8 mouse cellular contexts compared by ENCODE assay signal in genomic region chr4:87368413-87369160, GRCm38 (mm10).
DNase-seq lines count a peak whose midpoint lies in the region; ATAC-seq and TF ChIP-seq lines count a peak whose summit lies in the region.

No protein-coding gene starts in this region.

- peak; percentile 1 for DNase-seq in 416B (ENCODE audit: low read depth)
- DNase-seq in embryo, embryonic 10.5 days (ENCODE audit: low spot score): peak; percentile 85
- peak; percentile 83 for DNase-seq in heart, embryonic 10.5 days (ENCODE audit: low spot score)
- DNase-seq in limb, embryonic 14.5 days (ENCODE audit: low spot score): peak; percentile 67

- H3K9ac ChIP-seq in kidney, embryonic 14.5 days (ENCODE audit: low read depth, low read length): peak overlapping the region; percentile 66
- H3K9ac ChIP-seq in limb, embryonic 14.5 days (ENCODE audit: low read depth, low read length, severe bottlenecking): peak overlapping the region; percentile 67
- peak overlapping the region; percentile 73 for H3K9ac ChIP-seq in midbrain, embryonic 13.5 days (replicated peaks)
- H3K9ac ChIP-seq in stomach, embryonic 16.5 days (ENCODE audit: low read length): peak overlapping the region; percentile 68

- TF ChIP-seq POLR2A in limb, embryonic 14.5 days (IDR thresholded peaks at IDR 0.05; ENCODE audit: borderline replicate concordance, extremely low read depth, insufficient read depth, insufficient read length): no peak

- H3K27ac ChIP-seq in heart, embryonic 10.5 days: peak overlapping the region; percentile 89
- H3K27ac ChIP-seq in kidney, embryonic 14.5 days (ENCODE audit: low read depth, low read length): peak overlapping the region; percentile 62; the same call in 1 of the 2 replicates
- H3K27ac ChIP-seq in limb, embryonic 14.5 days (replicated peaks; ENCODE audit: low read depth, low read length): peak overlapping the region; percentile 69
- H3K27ac ChIP-seq in midbrain, embryonic 13.5 days: peak overlapping the region; percentile 90
- peak overlapping the region; percentile 48 for H3K27ac ChIP-seq in stomach, embryonic 16.5 days (ENCODE audit: low read length)

- peak overlapping the region; percentile 78 for H3K4me2 ChIP-seq in kidney, embryonic 14.5 days (replicated peaks; ENCODE audit: low read depth, low read length)
- H3K4me2 ChIP-seq in limb, embryonic 14.5 days (replicated peaks; ENCODE audit: low read depth, low read length, severe bottlenecking): peak overlapping the region; percentile 65
- peak overlapping the region; percentile 62 for H3K4me2 ChIP-seq in midbrain, embryonic 13.5 days (replicated peaks)
- H3K4me2 ChIP-seq in stomach, embryonic 16.5 days (ENCODE audit: low read depth, low read length): peak overlapping the region; percentile 77

- no peaks in the 10 kb centered on the region for H3K9me3 ChIP-seq in heart, embryonic 10.5 days
- H3K9me3 ChIP-seq in kidney, embryonic 14.5 days (ENCODE audit: control insufficient read depth, low read length): no peaks in the 10 kb centered on the region
- no peaks in the 10 kb centered on the region for H3K9me3 ChIP-seq in limb, embryonic 14.5 days (ENCODE audit: control insufficient read depth, low read length)
- no peaks in the 10 kb centered on the region for H3K9me3 ChIP-seq in midbrain, embryonic 13.5 days
- no peaks in the 10 kb centered on the region for H3K9me3 ChIP-seq in stomach, embryonic 16.5 days (replicated peaks; ENCODE audit: control insufficient read depth, low read length)

- H3K4me3 ChIP-seq in heart, embryonic 10.5 days: peak overlapping the region; percentile 59
- H3K4me3 ChIP-seq in kidney, embryonic 14.5 days (ENCODE audit: low read length): peak overlapping the region; percentile 45
- H3K4me3 ChIP-seq in limb, embryonic 14.5 days (replicated peaks; ENCODE audit: low read length): peak overlapping the region; percentile 44
- H3K4me3 ChIP-seq in midbrain, embryonic 13.5 days (replicated peaks): peak overlapping the region; percentile 37
- H3K4me3 ChIP-seq in stomach, embryonic 16.5 days (replicated peaks; ENCODE audit: low read length): peak overlapping the region; percentile 50

- H3K4me1 ChIP-seq in heart, embryonic 10.5 days: peaks cover 33% of the 10 kb centered on the region
- peaks cover 15% of the 10 kb centered on the region for H3K4me1 ChIP-seq in kidney, embryonic 14.5 days (ENCODE audit: control insufficient read depth, insufficient read depth, low read length)
- H3K4me1 ChIP-seq in limb, embryonic 14.5 days (ENCODE audit: control insufficient read depth, insufficient read depth, low read length): peaks cover 22% of the 10 kb centered on the region
- peaks cover 32% of the 10 kb centered on the region for H3K4me1 ChIP-seq in midbrain, embryonic 13.5 days (replicated peaks)
- H3K4me1 ChIP-seq in stomach, embryonic 16.5 days (ENCODE audit: control insufficient read depth, insufficient read depth, low read length): peaks cover 13% of the 10 kb centered on the region; the same call in 1 of the 2 replicates

- WGBS in heart, embryonic 10.5 days: 9% methylated on average over 20 of the region's 20 CpGs
- 7% methylated on average over 20 of the region's 20 CpGs for WGBS in kidney, embryonic 14.5 days
- 6% methylated on average over 20 of the region's 20 CpGs for WGBS in limb, embryonic 14.5 days
- WGBS in midbrain, embryonic 13.5 days: 4% methylated on average over 20 of the region's 20 CpGs
- WGBS in stomach, embryonic 16.5 days: 12% methylated on average over 20 of the region's 20 CpGs

- peak; percentile 65 for ATAC-seq in activated CD4-positive, CD25-positive, alpha-beta regulatory T cell, adult 4 months
- peak; percentile 74 for ATAC-seq in kidney, embryonic 14.5 days (ENCODE audit: low FRiP score, low TSS enrichment)
- peak; percentile 71 for ATAC-seq in limb, embryonic 14.5 days (ENCODE audit: low FRiP score, low read depth)
- peak; percentile 88 for ATAC-seq in midbrain, embryonic 13.5 days
- peak; percentile 30; the same call in 1 of the 2 replicates for ATAC-seq in stomach, embryonic 16.5 days (ENCODE audit: insufficient read depth, low FRiP score)

- no peaks in the 10 kb centered on the region for H3K27me3 ChIP-seq in heart, embryonic 10.5 days (ENCODE audit: insufficient read depth, poor library complexity, severe bottlenecking)
- no peaks in the 10 kb centered on the region for H3K27me3 ChIP-seq in kidney, embryonic 14.5 days (ENCODE audit: control insufficient read depth, insufficient read depth, low read length)
- H3K27me3 ChIP-seq in limb, embryonic 14.5 days (ENCODE audit: control insufficient read depth, insufficient read depth, low read length): peaks cover 9% of the 10 kb centered on the region; the same call in 1 of the 2 replicates
- 0 out of 2 replicates have a peak, but pooled peaks cover 5% of the 10 kb centered on the region for H3K27me3 ChIP-seq in midbrain, embryonic 13.5 days
- 0 out of 2 replicates have a peak, but pooled peaks cover 2% of the 10 kb centered on the region for H3K27me3 ChIP-seq in stomach, embryonic 16.5 days (ENCODE audit: control insufficient read depth, insufficient read depth, low read length)

- no peaks in the 10 kb centered on the region for H3K36me3 ChIP-seq in heart, embryonic 10.5 days
- no peaks in the 10 kb centered on the region for H3K36me3 ChIP-seq in kidney, embryonic 14.5 days (ENCODE audit: control insufficient read depth, insufficient read depth, low read length)
- no peaks in the 10 kb centered on the region for H3K36me3 ChIP-seq in limb, embryonic 14.5 days (ENCODE audit: control insufficient read depth, insufficient read depth, low read length)
- no peaks in the 10 kb centered on the region for H3K36me3 ChIP-seq in midbrain, embryonic 13.5 days
- no peaks in the 10 kb centered on the region for H3K36me3 ChIP-seq in stomach, embryonic 16.5 days (ENCODE audit: control insufficient read depth, insufficient read depth, low read length)

Comparison
In these comparisons a context has a peak if more than half of its experiments do, and no peak if none do; other contexts are left out.
1. Peak in every context shown above with its lines: DNase-seq, ATAC-seq, H3K4me3 ChIP-seq and H3K27ac ChIP-seq.
2. DNase-seq: peak in every context shown above with its lines; median percentile 85 in embryo, embryonic 10.5 days; 83 in heart, embryonic 10.5 days; 67 in limb, embryonic 14.5 days; 1 in 416B.
3. ATAC-seq: peak in every context shown above with its lines; median percentile 88 in midbrain, embryonic 13.5 days; 74 in kidney, embryonic 14.5 days; 71 in limb, embryonic 14.5 days; 65 in activated CD4-positive, CD25-positive, alpha-beta regulatory T cell, adult 4 months; 30 in stomach, embryonic 16.5 days.